Mouse (Mus musculus) layer of hippocampus, adult 2 months (tissue): Measurements from ENCODE around the gene Prpsap1. TPM values are rescaled to one million over a fixed set of nuclear protein-coding genes. Genes with fewer than 3 reads are reported as not detected.
A peak's percentile ranks its signal among the peaks of the same experiment; 100 is the strongest.

ENCODE experiments used
- DNase-seq, 2 experiments: peaks; one replicate each; pipeline ENCODE4 v3.0.0; 2022; ENCODE audit warnings: low spot score in 2 of 2
- H3K27ac ChIP-seq: fragments of 200-600 bp; 2 replicates; pipeline ENCODE4 v1.8.1; 2022
- H3K4me3 ChIP-seq: fragments of 200-600 bp; 2 replicates; pipeline ENCODE4 v1.8.1; 2022; ENCODE audit warnings: mild to moderate bottlenecking
- CTCF ChIP-seq: fragments of 200-600 bp; conservative IDR thresholded peaks from 2 replicates; pipeline ENCODE4 v1.8.1; 2022; ENCODE audit warnings: antibody characterized with exemption, mild to moderate bottlenecking, moderate library complexity
- total RNA-seq, 2 experiments: library from RNA; stranded (reverse); gene quantifications; 2 replicates each; pipeline ENCODE4 v1.2.3; 2021

Gene Prpsap1
- total RNA-seq, 2 experiments from 2014 or later: 84.2 to 98.5 TPM

DNA sequence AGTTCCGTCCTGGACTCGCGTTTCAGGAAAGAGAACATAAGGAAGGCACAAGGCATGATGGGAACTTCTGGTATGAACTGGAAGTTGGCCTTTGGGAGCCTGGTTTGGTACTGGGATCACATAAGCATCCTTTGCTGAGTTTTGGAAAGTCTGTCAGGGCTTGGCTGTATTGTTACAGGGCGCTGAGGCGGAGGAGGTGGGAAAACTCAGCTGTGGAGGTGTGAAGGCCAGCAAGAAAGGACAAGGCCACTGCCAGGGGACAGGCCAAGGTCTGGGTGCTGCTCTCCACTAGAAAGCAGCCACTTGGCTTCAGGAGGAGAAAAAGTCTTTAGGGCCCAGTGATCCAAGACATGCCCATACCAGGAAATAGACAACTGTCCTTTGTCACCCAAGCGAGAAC, 50.7 kb downstream of the Prpsap1 start:
- no peak for TF ChIP-seq CTCF
- Histone ChIP-seq H3K27ac (no peak overlapping the region), H3K4me3 (no peak overlapping the region)
- no peak for DNase-seq

DNA sequence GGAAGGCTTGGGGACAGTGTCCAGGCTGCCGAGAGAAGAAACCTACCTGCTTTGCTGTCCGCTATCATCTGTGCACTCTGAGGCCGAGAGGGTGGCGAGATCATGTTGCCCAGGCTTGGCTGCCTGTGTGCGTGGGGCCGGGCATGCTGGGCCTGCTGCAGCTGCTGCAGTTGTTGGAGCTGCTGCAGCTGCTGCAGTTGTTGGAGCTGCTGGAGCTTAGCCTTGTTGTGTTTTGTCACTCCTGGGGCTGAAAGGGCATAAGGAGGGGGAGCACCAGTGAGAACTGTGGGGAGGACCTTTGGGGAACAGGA, 51.2 kb downstream of the Prpsap1 start:
- Histone ChIP-seq H3K27ac (no peak overlapping the region), H3K4me3 (no peak overlapping the region)
- no peak for DNase-seq
- no peak for TF ChIP-seq CTCF

DNA sequence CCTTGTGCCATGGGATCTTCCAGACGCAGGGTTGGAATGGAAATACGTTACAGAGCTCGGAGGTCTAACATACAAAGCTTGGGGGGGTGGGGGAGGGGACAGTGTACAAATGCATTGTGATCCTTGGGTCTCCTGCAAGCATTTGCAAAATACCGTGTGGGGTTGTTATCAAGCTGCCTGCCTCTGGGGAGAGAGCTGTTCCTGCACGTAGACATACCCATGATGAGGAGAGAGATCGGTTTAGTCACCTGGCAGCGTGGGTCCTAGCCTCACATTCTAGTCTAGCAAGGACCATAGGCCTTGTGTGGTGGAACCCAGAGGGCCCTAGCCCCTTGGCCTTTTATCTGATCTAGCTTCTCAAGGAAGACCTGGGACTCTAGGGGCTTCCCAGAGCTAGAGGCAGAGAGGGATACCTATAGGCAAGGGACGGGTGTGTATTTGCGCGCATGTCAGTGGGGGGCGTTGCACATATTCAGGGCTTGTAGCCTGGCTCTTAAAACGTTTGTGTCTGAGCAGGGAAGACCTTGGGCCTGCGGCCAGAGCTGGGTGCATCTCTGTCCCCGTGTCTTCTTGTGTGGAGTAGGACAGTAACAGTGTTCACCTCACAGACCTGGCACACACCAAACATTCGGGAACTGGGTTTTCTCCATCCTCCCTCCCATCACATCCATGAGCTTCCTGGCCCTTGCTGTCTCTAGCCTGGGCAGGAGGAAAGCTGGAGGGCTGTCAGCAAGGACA, 51.7 kb downstream of the Prpsap1 start:
- TF ChIP-seq CTCF: no peak
- Histone ChIP-seq H3K27ac (no peak overlapping the region), H3K4me3 (no peak overlapping the region)
- DNase-seq: no peak

DNA sequence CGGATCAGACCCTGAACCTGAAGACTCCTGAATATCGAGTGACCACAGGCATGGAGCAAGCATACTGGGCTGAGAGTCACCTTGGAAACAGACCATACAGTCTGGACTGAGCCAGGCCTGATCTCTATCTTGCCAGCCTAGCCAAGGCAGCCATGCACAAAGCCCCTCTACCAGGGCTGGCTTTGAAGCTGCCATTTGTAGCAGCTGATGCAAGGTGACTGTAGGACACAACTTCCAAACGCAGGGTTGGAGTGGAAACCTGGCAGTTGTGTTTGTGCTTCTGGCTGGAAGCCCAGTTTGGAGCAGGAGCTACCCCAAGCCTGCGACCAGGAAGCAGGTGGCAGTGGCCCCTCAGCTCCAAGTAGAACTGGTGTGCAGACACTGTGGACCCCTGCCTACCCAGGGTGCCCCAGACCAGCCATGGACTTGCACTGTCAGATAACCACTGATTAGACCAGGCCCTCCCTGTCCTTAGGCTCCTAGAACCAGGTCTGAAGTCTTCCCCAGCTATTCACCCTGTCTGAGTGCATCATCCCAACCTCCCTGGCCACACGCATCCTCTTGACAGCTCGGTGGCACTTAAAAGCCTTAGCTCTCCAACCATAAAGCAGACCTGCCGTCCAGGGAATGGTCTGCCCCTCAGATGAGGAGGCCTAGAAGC, 53.5 kb downstream of the Prpsap1 start:
- no peak for DNase-seq
- H3K27ac ChIP-seq: no peak overlapping the region
- H3K4me3 ChIP-seq: no peak overlapping the region
- no peak for TF ChIP-seq CTCF

DNA sequence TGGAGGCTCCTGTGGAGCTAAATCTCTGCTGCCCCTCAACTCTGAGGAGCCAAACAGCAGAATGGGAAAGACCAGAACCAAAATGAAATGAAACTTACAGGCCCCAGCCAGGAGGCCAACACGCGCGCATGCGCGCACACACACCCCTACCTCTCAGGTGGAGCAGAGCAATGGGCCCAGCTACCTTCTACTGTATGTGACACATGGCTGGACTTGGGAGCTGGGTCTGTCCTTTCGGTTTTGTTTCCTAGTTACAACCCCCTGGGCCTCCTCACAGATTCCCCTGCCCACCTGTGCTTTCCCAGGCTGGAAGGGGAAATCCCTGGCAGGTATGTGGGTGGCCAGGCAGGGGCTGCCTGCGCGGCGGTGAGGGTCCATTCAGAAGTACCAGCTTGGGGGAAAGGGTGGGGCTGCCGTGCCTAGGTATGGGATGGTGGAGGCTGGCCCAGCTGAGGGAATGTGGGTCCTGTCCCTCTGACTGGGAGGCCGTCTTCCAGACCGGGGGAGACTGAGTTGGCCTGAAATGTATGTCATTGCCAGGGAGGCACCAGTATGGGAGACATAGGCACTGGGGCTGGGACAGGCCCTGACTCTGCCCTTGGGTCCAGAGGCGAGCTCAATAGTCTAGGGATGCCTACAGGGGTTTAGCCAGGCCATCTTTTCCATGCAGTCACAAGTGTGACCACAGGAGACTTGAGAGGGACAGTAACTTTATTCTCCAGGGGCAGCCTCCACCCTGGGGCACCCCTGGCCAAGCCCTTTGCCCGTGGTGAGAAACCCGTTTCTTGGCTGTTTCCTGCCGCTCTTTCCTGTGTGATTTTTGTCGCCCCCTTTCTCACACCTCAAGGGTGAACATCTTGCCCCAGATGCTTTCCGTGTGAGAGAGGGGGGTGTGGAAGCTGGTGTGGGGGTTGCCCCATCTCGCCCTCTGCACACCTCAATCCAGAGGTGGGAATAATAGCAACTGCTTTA, 54.4 kb downstream of the Prpsap1 start:
- no peak for DNase-seq
- TF ChIP-seq CTCF: no peak
- Histone ChIP-seq H3K4me3 (no peak overlapping the region), H3K27ac (no peak overlapping the region)

DNA sequence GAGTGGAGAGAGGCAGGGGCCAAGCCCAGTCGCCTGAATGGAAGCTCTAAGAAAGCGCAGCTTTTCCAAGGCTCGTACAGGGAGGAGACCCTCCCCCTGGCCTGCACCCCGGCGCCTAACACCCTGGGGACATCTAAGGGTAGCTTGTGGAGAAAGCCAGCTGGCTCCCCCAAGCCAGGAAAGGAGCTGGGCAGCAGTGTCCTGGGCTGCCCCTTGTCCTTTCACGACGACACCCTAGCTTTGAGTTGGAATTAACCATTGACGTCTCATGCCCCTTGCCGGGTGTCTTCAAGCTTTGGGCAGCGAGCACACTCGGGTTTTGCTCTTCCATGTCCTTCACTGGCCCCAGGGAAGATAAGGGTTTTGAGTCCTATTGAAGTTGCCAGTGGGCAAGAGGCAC, 56.5 kb downstream of the Prpsap1 start:
- no peak for TF ChIP-seq CTCF
- no peak for DNase-seq
- no peak overlapping the region for H3K4me3 ChIP-seq
- H3K27ac ChIP-seq: peak overlapping the region; percentile 57

DNA sequence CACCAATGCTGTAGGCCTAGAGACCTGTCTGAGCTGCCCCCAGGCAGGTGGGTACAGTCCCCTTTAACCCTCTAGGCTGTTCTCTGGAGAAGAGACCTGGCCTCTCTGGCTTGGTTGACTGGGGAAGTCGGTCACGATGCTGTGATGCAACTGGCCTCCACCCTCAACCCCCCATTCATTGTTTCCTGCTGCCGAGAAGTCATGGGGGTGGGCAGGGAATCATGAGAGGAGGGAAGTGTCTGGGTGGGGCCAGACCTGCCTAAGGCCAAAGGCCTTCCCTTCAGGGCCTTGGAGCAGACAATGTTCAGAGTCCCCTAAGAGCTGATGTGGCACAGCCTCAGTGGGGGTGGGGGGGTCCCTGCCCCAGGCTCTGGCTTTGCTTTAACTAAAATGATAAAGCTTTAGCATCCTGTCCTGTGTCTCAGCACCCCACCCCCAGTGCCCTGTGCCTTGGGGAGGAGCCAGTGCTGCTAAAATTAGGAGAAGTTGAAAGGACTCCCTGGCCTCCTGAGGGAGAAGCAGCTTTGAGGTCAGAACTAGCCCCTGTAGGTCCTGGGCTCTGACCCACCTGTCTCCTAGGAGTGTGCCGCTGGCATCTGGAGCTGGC, 57.2 kb downstream of the Prpsap1 start:
- Histone ChIP-seq H3K27ac (peak overlapping the region; percentile 57), H3K4me3 (no peak overlapping the region; the same call in 1 of the 2 replicates)
- TF ChIP-seq CTCF: no peak
- DNase-seq: no peak

DNA sequence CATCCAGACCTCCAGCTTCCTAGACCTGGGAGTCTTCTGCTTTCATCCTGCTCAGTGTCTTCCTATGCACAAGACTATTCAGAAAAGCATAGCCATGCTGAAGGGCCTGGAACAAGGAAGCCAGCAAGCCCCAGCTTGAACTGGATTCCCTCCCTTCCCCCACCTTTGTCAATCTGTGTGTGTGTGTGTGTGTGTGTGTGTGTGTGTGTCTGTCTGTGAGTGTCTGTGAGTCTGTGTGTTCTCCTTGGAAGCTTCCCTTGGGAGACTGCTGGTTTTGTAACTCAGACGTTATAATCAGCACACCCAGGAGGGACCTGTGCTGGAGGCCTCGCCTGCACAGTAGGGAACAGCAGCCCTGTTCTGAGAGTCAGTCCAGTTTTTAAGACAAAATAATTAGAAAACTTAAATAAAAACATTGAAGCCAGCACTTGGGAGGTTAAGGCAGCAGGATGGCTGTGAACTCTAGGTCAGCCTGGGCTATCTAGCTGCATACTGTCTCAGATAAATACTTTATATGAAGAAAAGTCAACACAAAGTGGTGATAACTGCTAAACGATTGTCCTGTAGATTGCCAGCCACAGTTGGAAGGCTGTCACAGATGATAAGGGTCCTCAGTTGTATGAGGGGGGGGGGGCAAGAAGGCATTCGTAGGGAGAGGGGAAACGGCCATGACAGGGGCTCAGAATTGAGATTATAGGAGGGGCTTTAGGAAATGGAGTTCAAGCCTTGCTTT, 57.8 kb downstream of the Prpsap1 start:
- Histone ChIP-seq H3K27ac (peak overlapping the region; percentile 57; the same call in 1 of the 2 replicates), H3K4me3 (peak overlapping the region; percentile 33; the same call in 1 of the 2 replicates)
- no peak for TF ChIP-seq CTCF
- no peak for DNase-seq

DNA sequence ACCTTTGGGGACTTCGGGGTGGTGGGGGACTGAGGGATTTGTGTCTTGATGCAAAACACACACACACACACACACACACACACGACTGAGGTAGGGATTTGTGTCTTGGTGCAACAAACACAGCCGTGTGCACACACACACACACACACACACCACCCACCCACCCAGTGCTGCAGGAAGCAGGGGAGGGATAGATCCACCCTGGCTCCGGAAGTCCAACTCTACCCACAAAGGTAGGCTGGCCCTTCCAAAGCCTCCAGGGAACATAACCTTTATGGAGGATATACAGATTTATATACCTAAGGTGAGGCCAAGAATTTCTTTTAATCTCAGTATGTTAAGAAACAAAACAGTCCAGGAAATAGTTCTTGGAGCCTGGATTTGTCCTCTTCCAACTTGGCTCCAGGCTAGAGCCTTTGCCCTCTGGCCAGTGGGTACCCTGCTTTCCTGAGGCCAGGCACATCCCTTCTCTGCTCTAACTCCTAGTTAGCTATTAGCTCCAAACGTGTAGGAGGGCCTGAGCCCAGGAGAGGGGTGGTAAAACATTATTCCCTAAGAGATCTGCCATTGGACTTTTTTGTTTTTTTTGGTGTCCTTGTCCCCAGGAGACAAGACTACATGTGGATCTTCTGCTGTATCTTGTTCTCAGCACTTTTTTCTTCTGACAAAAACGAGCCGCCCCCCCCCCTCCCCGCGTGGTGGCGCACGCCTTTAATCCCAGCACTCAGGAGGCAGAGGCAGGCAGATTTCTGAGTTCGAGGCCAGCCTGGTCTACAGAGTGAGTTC, 58.8 kb downstream of the Prpsap1 start:
- H3K4me3 ChIP-seq: peak overlapping the region; percentile 89
- TF ChIP-seq CTCF: no peak
- DNase-seq: no peak
- peak overlapping the region; percentile 95 for H3K27ac ChIP-seq

DNA sequence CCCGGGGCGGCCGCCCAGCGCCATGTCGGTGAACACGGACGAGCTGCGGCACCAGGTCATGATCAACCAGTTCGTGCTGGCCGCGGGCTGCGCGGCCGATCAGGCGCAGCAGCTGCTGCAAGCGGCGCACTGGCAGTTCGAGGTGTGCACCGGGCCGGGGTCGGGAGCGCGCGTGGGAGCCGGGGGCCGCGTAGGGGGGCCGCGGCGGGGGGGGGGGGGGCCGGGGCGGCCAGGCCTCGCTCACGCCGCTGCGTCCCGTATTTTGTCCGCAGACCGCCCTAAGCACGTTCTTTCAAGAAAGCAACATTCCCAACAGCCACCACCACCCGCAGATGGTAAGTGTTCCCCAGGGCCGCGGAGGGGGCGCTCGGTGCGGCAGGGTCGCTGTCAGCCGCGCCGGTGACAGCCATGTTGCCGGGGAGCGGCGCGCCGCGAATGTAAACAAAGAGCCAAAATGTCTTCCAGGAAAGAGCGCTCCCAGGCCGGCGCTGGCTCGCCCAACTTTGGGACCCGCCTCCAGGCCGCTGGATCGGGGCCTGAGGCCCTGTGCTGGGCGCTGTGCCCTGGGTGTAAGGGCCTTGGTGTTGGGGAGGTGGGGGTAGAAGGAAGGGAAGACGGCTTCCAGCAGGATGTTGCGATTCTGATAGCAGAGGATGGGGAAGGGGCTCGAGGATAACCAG, 59.6 kb downstream of the Prpsap1 start:
- H3K27ac ChIP-seq: peak overlapping the region; percentile 95
- peak overlapping the region; percentile 89 for H3K4me3 ChIP-seq
- DNase-seq: peak in 1 of 2 experiments; percentile 48
- no peak for TF ChIP-seq CTCF
